Mouse (Mus musculus): Measurements from ENCODE around the gene Arhgef17. TPM values are rescaled to one million over a fixed set of nuclear protein-coding genes. Genes with fewer than 3 reads are reported as not detected.
A peak's percentile ranks its signal among the peaks of the same experiment; 100 is the strongest.

Arhgef17 gene
- polyA plus RNA-seq, 1 experiment from 2014 or later: 7.3 TPM

GRCm38 (mm10) chr7:100866675-100867074 lies 65.2 kb downstream of the Arhgef17 start:
- Histone ChIP-seq H3K27ac (replicated peaks) (no peak overlapping the region), H3K9ac (replicated peaks) (no peak overlapping the region), H3K4me3 (no peak overlapping the region), H3K36me3 (peaks cover 2% of the 10 kb centered on the region; the same call in 1 of the 2 replicates), H3K9me3 (no peaks in the 10 kb centered on the region), H3K27me3 (no peaks in the 10 kb centered on the region), H3K4me1 (peaks cover 9% of the 10 kb centered on the region), H3K4me2 (replicated peaks) (no peak overlapping the region)
- no peak for ATAC-seq (replicated peaks)
- 6% methylated on average over 3 of the region's 3 CpGs for WGBS

GRCm38 (mm10) chr7:100862828-100863638 lies 68.9 kb downstream of the Arhgef17 start, which contains the start of gene Relt:
TSS of gene Relt (minus strand) at chr7:100863446.
- peak; percentile 88 for ATAC-seq (replicated peaks)
- peak within 1 kb of the TSS; percentile 91 for H3K4me3 ChIP-seq
- no peaks in the 10 kb centered on the region for H3K27me3 ChIP-seq
- WGBS: under 1% methylated on average over 91 of the region's 91 CpGs
- peaks cover 11% of the 10 kb centered on the region for H3K4me1 ChIP-seq
- peak within 1 kb of the TSS; percentile 79 for H3K27ac ChIP-seq (replicated peaks)
- peak within 1 kb of the TSS; percentile 89 for H3K9ac ChIP-seq (replicated peaks)
- H3K9me3 ChIP-seq: no peaks in the 10 kb centered on the region
- H3K4me2 ChIP-seq (replicated peaks): peak within 1 kb of the TSS; percentile 98
- H3K36me3 ChIP-seq: no peaks in the 10 kb centered on the region

DNA sequence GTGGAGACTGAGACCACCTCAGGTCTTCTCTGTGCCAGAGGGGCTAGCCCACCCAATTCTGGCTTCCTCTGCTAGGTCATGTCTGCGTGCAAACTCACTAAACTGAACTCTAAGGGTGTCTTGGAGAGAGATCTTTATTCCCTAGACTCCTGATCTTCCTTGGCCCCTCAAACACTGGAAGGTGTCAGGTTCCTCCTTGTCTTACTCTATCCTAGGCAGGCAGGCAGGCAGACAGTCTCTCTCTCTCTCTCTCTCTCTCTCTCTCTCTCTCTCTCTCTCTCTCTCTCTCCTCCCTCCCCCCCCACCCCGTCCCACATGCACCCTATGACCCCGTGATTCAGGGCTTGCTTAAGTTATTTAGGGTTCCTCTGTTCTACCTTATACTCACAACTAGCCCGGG lies 69.6 kb downstream of the Arhgef17 start:
- Histone ChIP-seq H3K4me2 (replicated peaks) (peak overlapping the region; percentile 98), H3K9ac (replicated peaks) (peak overlapping the region; percentile 89), H3K4me1 (peaks cover 11% of the 10 kb centered on the region), H3K36me3 (no peaks in the 10 kb centered on the region), H3K9me3 (no peaks in the 10 kb centered on the region), H3K27ac (replicated peaks) (no peak overlapping the region), H3K27me3 (no peaks in the 10 kb centered on the region), H3K4me3 (peak overlapping the region; percentile 91)
- ATAC-seq (replicated peaks): no peak
- WGBS: 12% methylated on average over 4 of the region's 4 CpGs

- Histone ChIP-seq H3K9ac (replicated peaks) (no peak overlapping the region), H3K4me3 (no peak overlapping the region), H3K4me1 (peaks cover 11% of the 10 kb centered on the region), H3K27me3 (no peaks in the 10 kb centered on the region), H3K36me3 (no peaks in the 10 kb centered on the region), H3K4me2 (replicated peaks) (no peak overlapping the region), H3K27ac (replicated peaks) (no peak overlapping the region), H3K9me3 (no peaks in the 10 kb centered on the region)
- no peak for ATAC-seq (replicated peaks)
- WGBS: 88% methylated on average over 5 of the region's 5 CpGs
Measured at GRCm38 (mm10) chr7:100861209-100861608, 70.7 kb downstream of the Arhgef17 start.

GRCm38 (mm10) chr7:100860450-100860849 lies 71.5 kb downstream of the Arhgef17 start:
- H3K27ac ChIP-seq (replicated peaks): no peak overlapping the region

GRCm38 (mm10) chr7:100855795-100856573 lies 75.9 kb downstream of the Arhgef17 start:
- no peaks in the 10 kb centered on the region for H3K9me3 ChIP-seq
- WGBS: 79% methylated on average over 5 of the region's 5 CpGs
- H3K27ac ChIP-seq (replicated peaks): no peak overlapping the region
- no peaks in the 10 kb centered on the region for H3K27me3 ChIP-seq
- no peak overlapping the region for H3K9ac ChIP-seq (replicated peaks)
- H3K36me3 ChIP-seq: no peaks in the 10 kb centered on the region
- no peak overlapping the region for H3K4me3 ChIP-seq
- H3K4me1 ChIP-seq: peaks cover 39% of the 10 kb centered on the region
- H3K4me2 ChIP-seq (replicated peaks): no peak overlapping the region
- ATAC-seq (replicated peaks): no peak

More at GRCm38 (mm10) chr7:100860450-100860849, 71.5 kb downstream of the Arhgef17 start:
- H3K4me3 ChIP-seq: no peak overlapping the region
- no peak overlapping the region for H3K9ac ChIP-seq (replicated peaks)
- H3K27me3 ChIP-seq: no peaks in the 10 kb centered on the region
- no peak overlapping the region for H3K4me2 ChIP-seq (replicated peaks)
- no peaks in the 10 kb centered on the region for H3K9me3 ChIP-seq
- no peak for ATAC-seq (replicated peaks)
- 87% methylated on average over 3 of the region's 3 CpGs for WGBS
- no peaks in the 10 kb centered on the region for H3K36me3 ChIP-seq
- H3K4me1 ChIP-seq: peaks cover 16% of the 10 kb centered on the region

DNA sequence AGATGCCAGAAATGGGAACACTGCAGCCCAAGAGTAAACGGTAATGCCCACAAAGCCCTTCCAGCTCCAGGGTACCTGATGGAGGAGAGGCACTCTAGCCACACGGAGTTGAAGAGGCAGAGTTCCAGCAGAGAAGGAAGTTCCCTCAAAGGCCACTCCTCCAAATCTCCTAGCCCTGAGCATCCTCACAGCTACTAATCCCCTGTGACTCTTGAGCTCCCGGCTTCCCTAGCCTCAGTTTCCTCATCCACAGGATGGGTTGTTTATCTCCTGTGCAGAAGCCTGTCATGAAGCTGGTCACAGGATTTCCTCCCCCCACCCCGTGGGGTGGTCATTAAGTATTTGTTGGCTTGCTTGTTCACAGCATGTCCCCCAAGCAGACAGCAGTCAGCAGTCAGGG lies 76.6 kb downstream of the Arhgef17 start:
- no peak overlapping the region for H3K4me3 ChIP-seq
- no peak overlapping the region for H3K9ac ChIP-seq (replicated peaks)
- no peaks in the 10 kb centered on the region for H3K36me3 ChIP-seq
- ATAC-seq (replicated peaks): no peak
- peaks cover 42% of the 10 kb centered on the region for H3K4me1 ChIP-seq
- 40% methylated on average over 4 of the region's 4 CpGs for WGBS
- no peaks in the 10 kb centered on the region for H3K9me3 ChIP-seq
- no peak overlapping the region for H3K27ac ChIP-seq (replicated peaks)
- no peak overlapping the region for H3K4me2 ChIP-seq (replicated peaks)
- H3K27me3 ChIP-seq: no peaks in the 10 kb centered on the region

DNA sequence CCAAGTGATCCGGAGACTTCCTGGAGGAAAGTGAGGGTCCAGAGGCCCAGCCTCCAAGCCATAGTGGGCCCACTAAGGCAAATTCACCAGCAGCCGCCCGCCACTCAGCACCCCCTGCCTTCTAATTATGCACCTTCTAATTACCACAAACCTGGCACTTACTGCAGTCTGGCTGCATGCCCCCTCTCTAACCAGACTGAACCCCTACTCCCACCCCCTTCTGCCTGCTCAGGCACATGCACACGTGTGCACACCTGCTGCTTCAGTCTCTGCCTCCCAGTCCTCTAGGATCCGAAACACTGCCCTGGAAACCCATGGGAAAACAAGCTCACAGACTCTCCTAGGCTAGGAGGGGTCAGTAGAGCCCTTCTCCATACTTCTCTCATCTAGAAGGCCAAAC lies 77.0 kb downstream of the Arhgef17 start:
- Histone ChIP-seq H3K27ac (replicated peaks) (no peak overlapping the region), H3K27me3 (no peaks in the 10 kb centered on the region), H3K4me1 (peaks cover 42% of the 10 kb centered on the region), H3K4me3 (no peak overlapping the region), H3K9ac (replicated peaks) (no peak overlapping the region), H3K9me3 (no peaks in the 10 kb centered on the region), H3K36me3 (no peaks in the 10 kb centered on the region), H3K4me2 (replicated peaks) (no peak overlapping the region)
- ATAC-seq (replicated peaks): peak; percentile 63
- 29% methylated on average over 5 of the region's 5 CpGs for WGBS

DNA sequence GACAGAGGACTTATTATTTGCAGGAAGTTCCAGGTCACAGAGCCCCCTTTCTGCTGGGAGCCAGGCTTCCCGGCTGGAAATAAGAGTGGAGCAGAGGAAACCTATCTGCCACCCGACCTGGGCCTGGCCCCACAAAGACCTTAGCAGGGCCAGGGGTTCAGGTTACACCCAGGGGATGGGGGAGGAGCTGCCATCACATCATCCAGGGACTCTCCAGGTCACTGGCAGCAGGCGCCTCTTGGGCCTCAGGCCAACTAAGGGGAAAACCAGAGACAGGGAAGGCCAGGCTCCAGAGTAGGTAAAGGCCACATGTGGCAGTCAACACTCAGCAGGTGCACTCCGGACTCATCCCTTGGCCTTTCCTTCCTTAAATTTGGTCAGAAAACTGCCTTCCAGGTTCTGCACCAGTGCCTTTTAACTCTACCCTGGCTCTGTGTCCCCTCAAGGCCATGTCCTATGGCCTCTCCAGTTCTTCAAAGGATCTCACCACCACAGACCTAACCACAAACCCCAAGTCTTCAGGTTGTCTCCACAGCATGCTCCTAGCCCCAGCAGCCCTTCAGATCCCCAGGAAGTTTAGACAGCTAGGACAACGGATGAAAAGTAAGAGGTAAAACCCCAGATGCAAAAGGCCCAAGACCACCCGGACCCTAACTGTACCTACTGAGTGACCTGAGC lies 77.6 kb downstream of the Arhgef17 start:
- Histone ChIP-seq H3K27ac (replicated peaks) (no peak overlapping the region), H3K27me3 (no peaks in the 10 kb centered on the region), H3K9ac (replicated peaks) (no peak overlapping the region), H3K4me1 (peaks cover 42% of the 10 kb centered on the region), H3K9me3 (no peaks in the 10 kb centered on the region), H3K4me2 (replicated peaks) (no peak overlapping the region), H3K4me3 (no peak overlapping the region), H3K36me3 (no peaks in the 10 kb centered on the region)
- no peak for ATAC-seq (replicated peaks)
- WGBS: 58% methylated on average over 6 of the region's 6 CpGs

DNA sequence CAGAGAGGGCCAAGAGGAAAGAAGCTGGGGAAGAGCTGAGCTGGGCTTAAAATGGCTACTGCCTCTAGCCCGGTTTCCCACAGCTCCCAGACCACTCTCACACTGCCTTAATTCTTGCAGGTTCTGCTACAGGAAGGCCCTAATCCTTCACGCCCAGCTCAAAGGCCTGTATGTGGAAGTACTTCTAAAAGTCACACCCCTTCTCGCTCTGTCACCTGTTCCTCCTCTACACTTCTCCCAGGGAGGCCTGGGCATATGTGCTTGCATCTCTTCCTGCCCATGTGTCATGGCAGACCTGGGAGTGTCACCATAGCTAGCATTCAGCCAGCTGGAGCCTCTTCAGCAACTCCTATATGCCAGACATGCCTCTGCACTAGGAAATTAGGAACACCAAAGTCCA lies 78.5 kb downstream of the Arhgef17 start:
- no peaks in the 10 kb centered on the region for H3K9me3 ChIP-seq
- H3K27me3 ChIP-seq: no peaks in the 10 kb centered on the region
- H3K4me2 ChIP-seq (replicated peaks): no peak overlapping the region
- no peak overlapping the region for H3K4me3 ChIP-seq
- no peak overlapping the region for H3K9ac ChIP-seq (replicated peaks)
- no peaks in the 10 kb centered on the region for H3K36me3 ChIP-seq
- peaks cover 42% of the 10 kb centered on the region for H3K4me1 ChIP-seq
- no peak overlapping the region for H3K27ac ChIP-seq (replicated peaks)
- 82% methylated on average over 3 of the region's 3 CpGs for WGBS
- ATAC-seq (replicated peaks): no peak

DNA sequence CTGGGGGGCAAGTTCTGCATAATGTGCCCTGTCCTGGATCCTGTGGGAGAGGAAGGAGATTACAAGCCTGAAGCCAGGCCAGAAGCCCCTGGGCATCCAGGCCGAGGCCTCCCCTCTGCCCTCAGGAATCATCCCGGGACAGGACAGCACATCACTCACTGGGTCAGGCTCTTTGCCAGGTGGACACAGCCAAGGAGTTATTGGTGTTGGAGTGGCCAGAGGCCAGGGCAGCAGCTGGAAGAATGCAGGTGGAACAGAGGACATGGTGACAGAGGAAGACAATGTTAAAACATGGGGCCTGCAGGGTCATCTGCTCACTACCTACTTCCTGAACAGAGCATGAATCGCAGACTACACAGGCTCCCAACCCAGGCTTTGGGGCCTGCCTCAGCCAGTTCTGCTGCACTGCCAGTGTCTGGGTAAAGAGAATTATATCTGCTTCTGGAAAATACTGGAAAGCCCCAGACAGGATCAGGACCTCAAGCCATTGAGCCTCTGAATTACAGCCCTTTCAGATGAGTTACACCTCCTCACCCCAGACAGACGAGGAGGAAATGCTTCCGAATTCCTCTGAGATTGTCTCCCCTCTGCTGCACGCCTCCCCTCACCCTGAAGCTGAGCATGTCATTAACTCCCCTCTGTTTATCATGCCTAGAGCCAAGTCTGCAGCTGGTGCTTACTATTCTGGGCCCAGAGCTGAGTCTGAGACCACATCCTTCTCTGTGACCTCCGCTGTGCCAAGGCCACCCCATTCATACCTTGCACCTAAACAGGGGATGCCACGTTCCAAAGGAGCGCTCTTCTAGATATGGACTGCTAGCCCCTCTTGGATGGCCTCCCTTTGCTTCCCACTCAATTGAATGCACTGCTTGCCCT lies 80.2 kb downstream of the Arhgef17 start:
- Histone ChIP-seq H3K36me3 (no peaks in the 10 kb centered on the region), H3K4me2 (replicated peaks) (no peak overlapping the region), H3K4me3 (no peak overlapping the region), H3K9ac (replicated peaks) (no peak overlapping the region), H3K4me1 (peaks cover 42% of the 10 kb centered on the region), H3K27me3 (no peaks in the 10 kb centered on the region), H3K27ac (replicated peaks) (peak overlapping the region; percentile 56), H3K9me3 (no peaks in the 10 kb centered on the region)
- 53% methylated on average over 9 of the region's 9 CpGs for WGBS
- no peak for ATAC-seq (replicated peaks)

All from forebrain, embryonic 15.5 days (tissue).